Mouse (Mus musculus) heart, adult 2 months (tissue): ENCODE data around the gene Lin54. TPM values are rescaled to one million over a fixed set of nuclear protein-coding genes. Genes with fewer than 3 reads are reported as not detected.

Experiments
- DNase-seq, 2 experiments: peaks; one replicate each; pipeline ENCODE4 v3.0.0; 2021
- H3K27ac ChIP-seq: fragments of 200-600 bp; 2 replicates; pipeline ENCODE4 v1.8.1; 2022
- H3K27me3 ChIP-seq: fragments of 200-500 bp; 2 replicates; pipeline ENCODE4 v1.6.1; 2012; ENCODE audit warnings: mild to moderate bottlenecking, low read length, inconsistent platforms, mixed read lengths; ENCODE audit not compliant: control insufficient read depth, insufficient read depth
- H3K36me3 ChIP-seq: fragments of 200-500 bp; 2 replicates; pipeline ENCODE4 v1.6.1; 2012; ENCODE audit warnings: low read length, inconsistent platforms; ENCODE audit not compliant: control insufficient read depth, insufficient read depth
- H3K4me1 ChIP-seq: fragments of 200-500 bp; 2 replicates; pipeline ENCODE4 v1.6.1; 2011; ENCODE audit warnings: low read length; ENCODE audit not compliant: control insufficient read depth, insufficient read depth
- H3K4me3 ChIP-seq: fragments of 200-600 bp; 2 replicates; pipeline ENCODE4 v1.8.1; 2022
- H3K79me2 ChIP-seq: fragments of 200-500 bp; replicated peaks from 2 replicates; pipeline ENCODE4 v1.6.1; 2012; ENCODE audit warnings: mild to moderate bottlenecking, inconsistent platforms, low read length, moderate library complexity, mixed read lengths; ENCODE audit not compliant: control insufficient read depth, insufficient read depth
- H3K9ac ChIP-seq: fragments of 200-500 bp; 2 replicates; pipeline ENCODE4 v1.6.1; 2012; ENCODE audit warnings: low read depth, mild to moderate bottlenecking, control low read depth, inconsistent platforms, low read length, mixed read lengths
- CTCF ChIP-seq: fragments of 200-600 bp; IDR thresholded peaks from 2 replicates; pipeline ENCODE4 v1.8.1; 2022; ENCODE audit warnings: antibody characterized with exemption, mild to moderate bottlenecking, moderate library complexity
- EP300 ChIP-seq: fragments of 200-500 bp; IDR thresholded peaks from 2 replicates; pipeline ENCODE4 v1.6.1; 2011; ENCODE audit warnings: low read depth, low read length, control low read depth; ENCODE audit not compliant: insufficient read depth
- POLR2A ChIP-seq: fragments of 200-500 bp; IDR thresholded peaks from 2 replicates; pipeline ENCODE4 v1.6.1; 2011; ENCODE audit warnings: mild to moderate bottlenecking, low read depth, low read length, control low read depth; ENCODE audit not compliant: insufficient read depth
- WGBS: fragments of 180-500 bp; shearing (Covaris S2); methylation state at CpG from one replicate; pipeline ENCODE4 v1.1.7; 2018; 5-methylcytosine and 5-hydroxymethylcytosine counted together
- intact Hi-C: fragments of 180-260 bp; cut with DNase I; formaldehyde crosslinking; loops from one replicate; pipeline ENCODE4 v1.15.1; 2025
- polyA plus RNA-seq: library from polyadenylated mRNA; depleted of rRNA; stranded (reverse); fragments of >200 nt; gene quantifications from 2 replicates; pipeline ENCODE4 v1.2.3, GENCODE M21; 2012
- total RNA-seq, 2 experiments: library from RNA; stranded (reverse); gene quantifications; 2 replicates each; pipeline ENCODE4 v1.2.3; 2021

The Lin54 gene
- total and polyA plus RNA-seq, 3 experiments, result 3.1 to 8.3 (median 7.2) TPM

DNA sequence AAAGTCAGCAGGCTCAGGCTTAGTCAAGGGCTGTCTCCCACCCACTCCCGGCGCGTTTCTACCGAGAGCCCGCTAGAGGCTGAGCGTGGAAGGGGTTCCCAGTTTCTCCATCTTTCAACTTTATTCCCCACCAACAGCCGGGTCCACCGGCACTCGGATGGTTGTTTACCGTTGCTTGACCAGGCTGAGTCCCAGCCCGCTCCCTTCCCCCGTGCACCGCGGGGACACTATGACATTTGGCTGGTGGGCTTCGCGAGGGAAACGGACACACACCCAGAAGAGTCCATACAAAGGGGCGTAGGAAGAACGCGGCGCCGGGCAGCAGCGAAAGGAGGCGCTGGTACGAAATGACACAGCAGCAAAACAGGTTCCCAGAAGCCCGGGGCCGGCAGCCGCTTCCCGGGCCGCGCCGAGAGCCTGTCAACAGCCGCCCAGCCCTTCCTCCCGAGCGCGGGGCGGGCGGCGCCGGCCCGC is 571 bp downstream of the Lin54 start:
- Histone ChIP-seq H3K27ac (peak overlapping the region; percentile 20; the same call in 1 of the 2 replicates), H3K4me3 (peak overlapping the region; percentile 55), H3K9ac (peak overlapping the region; percentile 54), H3K36me3 (peaks cover 7% of the 10 kb centered on the region; the same call in 1 of the 2 replicates), H3K4me1 (peaks cover 2% of the 10 kb centered on the region), H3K27me3 (no peaks in the 10 kb centered on the region), H3K79me2 (no peaks in the 10 kb centered on the region)
- DNase-seq, result peak; percentile 31 to 42
- 3% methylated on average over 37 of the region's 41 CpGs for WGBS
- intact Hi-C loops, result loop anchor here (1.0 to 5.0 kb wide), 4 partner anchors 18 to 463 kb away; partner anchors contain the start of genes Cops4, Enoph1, Hnrnpdl and Sec31a
- no peak for TF ChIP-seq EP300
- TF ChIP-seq CTCF, result no peak
- no peak for TF ChIP-seq POLR2A

DNA sequence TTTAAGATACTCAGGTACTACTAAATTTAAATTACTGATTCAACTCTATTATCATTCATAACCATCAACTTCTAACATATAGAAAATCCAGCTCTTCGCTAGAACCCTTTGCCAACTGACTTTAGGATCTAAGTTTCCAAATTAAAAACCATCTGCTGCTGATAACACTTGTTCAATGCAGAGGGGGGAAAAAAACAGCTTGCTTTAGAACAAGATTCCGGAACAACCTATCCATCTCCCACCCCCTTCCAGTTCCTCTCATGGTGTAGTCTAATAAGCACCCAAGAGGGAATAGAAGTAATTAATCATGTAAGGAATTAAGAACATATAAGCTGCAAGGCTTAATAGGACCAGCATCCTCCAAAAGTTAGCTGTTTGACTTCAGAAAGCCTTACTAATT is 1.2 kb downstream of the Lin54 start:
- Histone ChIP-seq H3K4me1 (peaks cover 2% of the 10 kb centered on the region), H3K27me3 (no peaks in the 10 kb centered on the region), H3K9ac (no peak overlapping the region), H3K27ac (no peak overlapping the region), H3K79me2 (peaks cover 3% of the 10 kb centered on the region), H3K4me3 (peak overlapping the region; percentile 55; the same call in 1 of the 2 replicates), H3K36me3 (peaks cover 7% of the 10 kb centered on the region; the same call in 1 of the 2 replicates)
- 12% methylated on average over 2 of the region's 2 CpGs for WGBS
- no peak for DNase-seq
- intact Hi-C loops, result loop anchor here (2.0 to 5.0 kb wide), 3 partner anchors 67 to 462 kb away; partner anchors contain the start of genes Enoph1, Hnrnpdl and Sec31a
- TF ChIP-seq EP300, result no peak
- TF ChIP-seq CTCF, result no peak
- TF ChIP-seq POLR2A, result no peak

DNA sequence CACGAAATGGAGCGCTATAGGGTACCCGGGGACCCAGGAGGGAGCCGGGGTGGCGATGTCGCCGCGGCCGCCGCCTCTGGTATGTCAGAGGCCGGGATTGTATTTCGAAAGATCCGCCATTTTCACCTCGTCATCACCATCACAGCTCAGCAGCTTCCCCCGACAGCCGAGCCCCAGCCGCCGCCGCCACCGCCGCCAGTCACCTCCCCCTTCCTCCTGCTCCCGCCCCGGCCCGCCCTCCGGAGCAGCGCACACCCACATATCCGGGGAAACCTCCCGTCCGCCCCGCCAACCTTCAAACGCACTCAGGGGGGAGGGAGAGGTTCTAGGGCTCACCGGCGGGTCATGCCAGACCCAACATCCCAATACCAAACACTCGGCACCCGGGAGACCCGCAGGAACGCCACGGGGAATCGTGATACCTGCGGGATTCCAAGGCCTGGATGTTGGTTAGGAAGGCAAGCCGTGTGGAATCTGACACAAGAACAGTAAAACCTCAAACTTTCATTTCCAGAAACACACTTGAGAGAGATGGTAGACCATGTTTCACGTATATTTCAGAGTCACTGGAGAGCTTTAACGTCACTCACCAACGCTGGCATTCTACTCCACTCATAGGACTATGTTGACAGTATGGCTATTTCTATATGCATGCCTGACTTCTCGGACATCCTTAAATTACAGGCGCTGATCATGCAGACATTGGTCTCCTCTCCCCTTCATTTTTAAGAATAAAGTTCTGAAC is 1.8 kb downstream of the Lin54 start:
- H3K4me3 ChIP-seq, result peak overlapping the region; percentile 78
- peaks cover 7% of the 10 kb centered on the region; the same call in 1 of the 2 replicates for H3K36me3 ChIP-seq
- H3K79me2 ChIP-seq, result peaks cover 3% of the 10 kb centered on the region
- TF ChIP-seq CTCF, result no peak; the same call in 1 of the 2 replicates
- no peak for TF ChIP-seq EP300
- TF ChIP-seq POLR2A, result no peak
- under 1% methylated on average over 45 of the region's 46 CpGs for WGBS
- intact Hi-C loops, result loop anchor here (2.0 to 5.0 kb wide), 3 partner anchors 66 to 461 kb away; partner anchors contain the start of genes Enoph1, Hnrnpdl and Sec31a
- H3K27me3 ChIP-seq, result no peaks in the 10 kb centered on the region
- peaks cover 2% of the 10 kb centered on the region for H3K4me1 ChIP-seq
- peak; percentile 81 to 86 for DNase-seq
- peak overlapping the region; percentile 93 for H3K9ac ChIP-seq
- H3K27ac ChIP-seq, result peak overlapping the region; percentile 63

DNA sequence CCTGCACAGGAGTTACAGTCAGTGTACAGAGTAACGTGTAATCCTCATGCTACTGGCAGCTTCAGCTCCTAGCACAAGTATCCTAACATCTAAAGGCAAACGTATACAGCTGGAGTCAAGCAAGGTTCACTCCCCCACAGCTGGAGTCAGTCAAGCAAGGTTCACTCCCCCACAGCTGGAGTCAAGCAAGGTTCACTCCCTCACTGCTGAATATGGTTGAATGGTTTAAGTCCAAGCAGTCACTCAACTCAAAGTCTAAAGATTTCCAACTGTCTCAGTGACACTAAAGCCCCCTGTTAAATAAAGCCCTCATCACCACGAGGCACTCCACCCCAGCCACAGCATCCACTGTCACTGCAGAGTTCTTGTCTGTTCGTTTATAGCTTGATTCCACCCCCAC is 8.7 kb downstream of the Lin54 start:
- 54% methylated on average over 4 of the region's 4 CpGs for WGBS
- H3K4me3 ChIP-seq, result no peak overlapping the region
- H3K4me1 ChIP-seq, result no peaks in the 10 kb centered on the region
- no peak for DNase-seq
- H3K27ac ChIP-seq, result no peak overlapping the region
- intact Hi-C loops, result no loop called here
- H3K79me2 ChIP-seq, result peaks cover 7% of the 10 kb centered on the region
- no peak for TF ChIP-seq EP300
- no peak for TF ChIP-seq CTCF
- no peak for TF ChIP-seq POLR2A
- H3K27me3 ChIP-seq, result no peaks in the 10 kb centered on the region
- no peaks in the 10 kb centered on the region for H3K36me3 ChIP-seq
- H3K9ac ChIP-seq, result no peak overlapping the region

DNA sequence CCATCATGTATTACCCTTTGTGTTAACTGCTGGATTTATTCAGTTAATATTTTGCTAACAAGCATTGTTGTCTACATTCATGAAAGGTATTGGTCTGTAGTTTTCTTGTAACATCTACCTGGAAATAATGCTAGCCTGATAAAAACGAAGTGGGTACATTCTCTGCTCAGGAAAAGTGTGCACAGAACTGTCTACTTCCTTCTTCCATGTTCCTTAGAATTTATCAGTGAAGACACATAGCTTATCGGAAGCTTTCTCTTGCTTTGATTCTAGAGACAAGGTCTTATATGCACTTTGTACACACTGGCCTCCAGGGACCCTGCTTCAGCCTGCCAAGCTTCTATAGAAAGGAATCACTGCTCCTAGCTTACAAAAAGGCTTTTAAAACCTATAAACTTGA is 11.1 kb downstream of the Lin54 start:
- no peak for DNase-seq
- Histone ChIP-seq H3K36me3 (no peaks in the 10 kb centered on the region), H3K4me3 (no peak overlapping the region), H3K4me1 (no peaks in the 10 kb centered on the region), H3K27me3 (no peaks in the 10 kb centered on the region), H3K9ac (no peak overlapping the region), H3K79me2 (peaks cover 5% of the 10 kb centered on the region), H3K27ac (no peak overlapping the region)
- intact Hi-C loops, result no loop called here
- WGBS, result 64% methylated on average over 2 of the region's 2 CpGs
- no peak for TF ChIP-seq EP300
- TF ChIP-seq POLR2A, result no peak
- TF ChIP-seq CTCF, result no peak

DNA sequence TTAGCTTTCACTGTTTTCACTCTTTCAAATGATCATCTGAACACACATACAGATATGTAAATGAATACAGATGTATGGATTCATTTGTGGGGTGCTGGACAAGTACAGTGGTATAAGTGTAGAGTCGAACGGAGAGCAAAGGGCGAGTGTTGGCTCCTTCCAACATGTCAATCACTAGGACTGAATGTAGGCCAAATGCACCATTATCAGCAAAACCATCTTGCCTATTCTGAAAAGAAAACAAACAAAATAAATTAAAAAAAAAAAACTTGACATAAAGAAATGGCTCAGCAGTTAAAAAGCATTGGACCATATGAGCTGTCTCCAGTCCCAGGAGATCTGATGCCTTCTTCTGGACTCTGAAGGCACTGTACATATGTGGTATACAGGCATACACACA is 12.2 kb downstream of the Lin54 start:
- Histone ChIP-seq H3K9ac (no peak overlapping the region), H3K27ac (no peak overlapping the region)
- intact Hi-C loops, result no loop called here

More for the DNA sequence above, 12.2 kb downstream of the Lin54 start:
- TF ChIP-seq POLR2A (no peak), EP300 (no peak), CTCF (no peak)
- Histone ChIP-seq H3K4me1 (no peaks in the 10 kb centered on the region), H3K4me3 (no peak overlapping the region), H3K79me2 (peaks cover 4% of the 10 kb centered on the region; the same call in 1 of the 2 replicates), H3K27me3 (no peaks in the 10 kb centered on the region), H3K36me3 (no peaks in the 10 kb centered on the region)
- DNase-seq, result no peak
- WGBS, result 95% methylated on average over 3 of the region's 3 CpGs
